Mouse (Mus musculus): ENCODE measurements around the gene Uxs1.

DNA sequence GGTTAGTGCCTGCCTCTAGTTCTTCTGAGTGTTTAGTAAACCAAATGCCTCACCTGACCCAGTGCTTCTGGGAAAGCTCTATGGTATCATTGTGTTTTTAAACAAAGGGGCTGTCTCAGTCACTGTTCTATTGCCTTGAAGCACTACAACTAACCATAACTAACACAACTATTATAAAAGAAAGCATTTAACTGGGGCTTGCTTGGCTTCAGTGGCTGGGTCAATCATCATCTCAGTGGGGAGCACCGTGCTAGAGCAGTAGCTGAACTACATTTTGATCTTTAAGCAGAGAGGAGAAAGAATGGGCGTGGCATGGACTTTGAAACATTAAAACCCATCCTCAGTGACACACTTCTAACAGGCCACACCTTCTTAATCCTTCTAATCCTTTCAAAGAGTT is 18.2 kb downstream of the Uxs1 start:
- no peak for TF ChIP-seq CTCF (IDR thresholded peaks at IDR 0.05)
- TF ChIP-seq EP300 (IDR thresholded peaks at IDR 0.05), result no peak
